ENCODE assay signal across 25 mouse cellular contexts in genomic region chr12:15659332-15659731, GRCm38 (mm10).
"Had no signal": no experiment of that assay in that cellular context is flagged by ENCODE, and none has a peak within 500 bp of the region (broad histone marks: within the 10 kb centered on the region; RNA-seq: fewer than 3 reads in every experiment).

No protein-coding gene starts in this region.

- H3K4me1 ChIP-seq: heart, embryonic 10.5 days; hindbrain, embryonic 10.5 days; hindbrain, embryonic 13.5 days; hindbrain, embryonic 15.5 days; kidney, embryonic 15.5 days; limb, embryonic 13.5 days; limb, embryonic 15.5 days had no signal

- ATAC-seq: hindbrain, postnatal 0 days; intestine, embryonic 16.5 days had no signal

- H3K9ac ChIP-seq: heart, embryonic 12.5 days; hindbrain, embryonic 13.5 days; hindbrain, embryonic 15.5 days; kidney, embryonic 15.5 days; limb, embryonic 13.5 days; limb, embryonic 15.5 days had no signal

- H3K27ac ChIP-seq: gastrocnemius, adult 2 months; heart, embryonic 10.5 days; hindbrain, embryonic 10.5 days; hindbrain, embryonic 13.5 days; hindbrain, embryonic 15.5 days; hindbrain, postnatal 0 days; kidney, embryonic 15.5 days; kidney, postnatal 0 days; limb, embryonic 13.5 days; limb, embryonic 15.5 days had no signal

- H3K4me2 ChIP-seq: heart, embryonic 12.5 days; hindbrain, embryonic 13.5 days; hindbrain, embryonic 15.5 days; kidney, embryonic 15.5 days; limb, embryonic 13.5 days; limb, embryonic 15.5 days had no signal

- DNase-seq: gastrocnemius, adult 2 months; gastrocnemius, postnatal 10 days; gastrocnemius, postnatal 25 days; heart, adult 18-20 months; heart, postnatal 10 days; heart, postnatal 4 days; kidney, adult 11 months; kidney, adult 2 months; kidney, adult 9 months; kidney, postnatal 14 days; kidney, postnatal 36 days; layer of hippocampus, adult 9-11 months; layer of hippocampus, postnatal 36 days; left cerebral cortex, postnatal 4 days had no signal

- H3K4me3 ChIP-seq: gastrocnemius, adult 2 months; heart, embryonic 10.5 days; heart, embryonic 12.5 days; hindbrain, embryonic 10.5 days; hindbrain, embryonic 13.5 days; hindbrain, embryonic 15.5 days; kidney, embryonic 15.5 days; limb, embryonic 13.5 days; limb, embryonic 15.5 days had no signal

- H3K36me3 ChIP-seq: heart, embryonic 10.5 days; heart, embryonic 12.5 days; hindbrain, embryonic 10.5 days; hindbrain, embryonic 13.5 days; hindbrain, embryonic 15.5 days; kidney, embryonic 15.5 days; limb, embryonic 13.5 days; limb, embryonic 15.5 days had no signal

- H3K27me3 ChIP-seq: heart, embryonic 12.5 days; hindbrain, embryonic 13.5 days; hindbrain, embryonic 15.5 days; kidney, embryonic 15.5 days; limb, embryonic 13.5 days; limb, embryonic 15.5 days had no signal

- H3K9me3 ChIP-seq: heart, embryonic 10.5 days; heart, embryonic 12.5 days; hindbrain, embryonic 10.5 days; hindbrain, embryonic 13.5 days; hindbrain, embryonic 15.5 days; kidney, embryonic 15.5 days; limb, embryonic 13.5 days; limb, embryonic 15.5 days had no signal
